Mouse (Mus musculus) midbrain, embryonic 16.5 days (tissue): ENCODE data around the gene Lrba. TPM values are rescaled to one million over a fixed set of nuclear protein-coding genes. Genes with fewer than 3 reads are reported as not detected.
A peak's percentile ranks its signal among the peaks of the same experiment; 100 is the strongest.

ENCODE experiments used
- ATAC-seq: fragments of 200-750 bp; cut with Nextera tagmentation; 2 replicates; pipeline ENCODE4 v1.8.0; 2017; ENCODE audit warnings: moderate TSS enrichment
- H3K27ac ChIP-seq: fragments of 300-500 bp; sonication (generic); 2 replicates; pipeline ENCODE4 v1.5.1; 2014; ENCODE audit warnings: mild to moderate bottlenecking, low read length, mixed read lengths
- H3K27me3 ChIP-seq: fragments of 300-500 bp; sonication (generic); 2 replicates; pipeline ENCODE4 v1.6.1; 2014; ENCODE audit warnings: low read depth, low read length, mixed read lengths; ENCODE audit not compliant: control insufficient read depth, insufficient read depth
- H3K36me3 ChIP-seq: fragments of 300-500 bp; sonication (generic); 2 replicates; pipeline ENCODE4 v1.6.1; 2014; ENCODE audit warnings: mild to moderate bottlenecking, low read length, moderate library complexity, mixed read lengths; ENCODE audit not compliant: control insufficient read depth, insufficient read depth
- H3K4me1 ChIP-seq: fragments of 300-500 bp; sonication (generic); 2 replicates; pipeline ENCODE4 v1.6.1; 2014; ENCODE audit warnings: mild to moderate bottlenecking, low read length, mixed read lengths; ENCODE audit not compliant: control insufficient read depth, insufficient read depth
- H3K4me2 ChIP-seq: fragments of 300-500 bp; sonication (generic); 2 replicates; pipeline ENCODE4 v1.6.1; 2014; ENCODE audit warnings: mild to moderate bottlenecking, low read length, mixed read lengths
- H3K4me3 ChIP-seq: fragments of 300-500 bp; sonication (generic); 2 replicates; pipeline ENCODE4 v1.5.1; 2014; ENCODE audit warnings: low read depth, mild to moderate bottlenecking, low read length, moderate library complexity, mixed read lengths
- H3K9ac ChIP-seq: fragments of 300-500 bp; sonication (generic); 2 replicates; pipeline ENCODE4 v1.6.1; 2014; ENCODE audit warnings: low read depth, low read length, mixed read lengths
- H3K9me3 ChIP-seq: fragments of 300-500 bp; sonication (generic); replicated peaks from 2 replicates; pipeline ENCODE4 v1.6.1; 2014; ENCODE audit warnings: mild to moderate bottlenecking, low read length, mixed read lengths; ENCODE audit not compliant: control insufficient read depth, poor library complexity, severe bottlenecking
- WGBS: fragments of 180-500 bp; shearing (Covaris S2); extraction: QIAGEN DNeasy Blood & Tissue Kit; methylation state at CpG from one replicate; pipeline ENCODE4 v1.1.7; 2014; 5-methylcytosine and 5-hydroxymethylcytosine counted together
- polyA plus RNA-seq: library from polyadenylated mRNA; unstranded; fragments of >200 nt; fragmentation: Nextera tagmentation; extraction: Ambion mirVana; gene quantifications from 2 replicates; pipeline ENCODE4 v1.2.1, GENCODE M21; 2015

Gene Lrba
- polyA plus RNA-seq, 1 experiment from 2014 or later, result 4.5 TPM

- WGBS, result 94% methylated on average over 2 of the region's 2 CpGs
- no peak overlapping the region for H3K4me2 ChIP-seq
- H3K9ac ChIP-seq, result no peak overlapping the region
- no peak overlapping the region for H3K27ac ChIP-seq
- ATAC-seq, result no peak
- H3K27me3 ChIP-seq, result no peaks in the 10 kb centered on the region
- no peaks in the 10 kb centered on the region for H3K36me3 ChIP-seq
- H3K9me3 ChIP-seq, result no peaks in the 10 kb centered on the region
- H3K4me1 ChIP-seq, result no peaks in the 10 kb centered on the region
- no peak overlapping the region for H3K4me3 ChIP-seq
These were observed 294.1 kb downstream of the Lrba start for GRCm38 (mm10) chr3:86518506-86519109.

DNA sequence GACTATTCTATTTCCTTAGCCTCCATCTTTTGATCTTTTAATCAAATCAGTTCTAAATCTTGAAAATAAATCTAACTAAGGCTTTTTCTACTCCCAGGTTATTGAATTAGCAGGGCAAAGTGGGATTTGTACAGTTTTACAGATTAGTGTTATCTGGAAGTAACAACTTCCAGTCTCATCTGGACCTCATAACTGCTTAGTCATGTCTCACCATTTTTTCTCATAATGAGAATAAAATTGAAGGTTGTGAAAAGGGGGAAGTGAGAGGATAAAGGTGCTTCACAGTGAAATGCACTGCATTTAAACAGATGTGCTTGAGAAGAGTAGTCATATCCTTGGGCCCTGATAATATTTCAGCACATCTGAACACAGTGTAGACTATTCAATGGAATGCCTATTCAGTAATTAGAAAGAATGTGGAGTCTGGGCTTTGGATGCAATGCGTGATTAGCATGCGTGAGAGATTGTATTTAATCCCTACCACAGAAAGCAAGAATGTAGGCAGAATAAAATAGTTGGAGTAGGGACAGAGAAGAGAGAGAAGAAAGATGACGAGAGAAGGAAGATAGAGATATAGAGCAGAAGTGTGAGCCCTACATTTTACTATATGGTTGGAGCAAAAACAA, 298.5 kb downstream of the Lrba start:
- Histone ChIP-seq H3K27me3 (no peaks in the 10 kb centered on the region), H3K9me3 (no peaks in the 10 kb centered on the region), H3K36me3 (no peaks in the 10 kb centered on the region), H3K4me2 (no peak overlapping the region), H3K9ac (no peak overlapping the region), H3K4me1 (no peaks in the 10 kb centered on the region), H3K4me3 (no peak overlapping the region), H3K27ac (no peak overlapping the region)
- 40% methylated on average over 3 of the region's 3 CpGs for WGBS
- ATAC-seq, result no peak

- Histone ChIP-seq H3K4me3 (no peak overlapping the region), H3K9me3 (no peaks in the 10 kb centered on the region), H3K36me3 (no peaks in the 10 kb centered on the region), H3K4me2 (no peak overlapping the region), H3K4me1 (no peaks in the 10 kb centered on the region), H3K27me3 (no peaks in the 10 kb centered on the region), H3K27ac (no peak overlapping the region), H3K9ac (no peak overlapping the region)
- WGBS, result 62% methylated on average over 16 of the region's 16 CpGs
- ATAC-seq, result no peak
These were observed 307.2 kb downstream of the Lrba start for GRCm38 (mm10) chr3:86531531-86532269.

DNA sequence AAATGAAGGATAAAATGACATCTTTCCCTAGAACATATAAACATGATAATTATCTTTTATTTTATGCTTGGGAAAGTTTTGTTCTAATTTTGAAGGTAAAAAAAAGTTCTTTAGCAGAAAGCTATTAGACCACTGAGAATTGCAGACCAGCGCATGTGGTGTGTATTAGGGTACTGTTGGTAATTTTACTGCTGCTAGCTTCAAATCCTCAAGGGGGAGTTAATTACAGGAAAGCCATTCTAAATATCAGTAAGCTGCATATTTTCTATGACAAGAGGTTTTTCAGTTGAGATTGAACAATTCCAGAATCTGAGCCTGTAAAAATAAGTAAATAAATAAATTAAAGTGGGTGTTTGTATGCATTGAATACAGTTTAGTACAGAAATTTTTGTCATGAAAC, 312.3 kb downstream of the Lrba start:
- H3K4me2 ChIP-seq, result no peak overlapping the region
- H3K27ac ChIP-seq, result no peak overlapping the region
- WGBS, result 83% methylated on average over 1 of the region's 1 CpGs
- H3K27me3 ChIP-seq, result no peaks in the 10 kb centered on the region
- H3K4me1 ChIP-seq, result peaks cover 9% of the 10 kb centered on the region; the same call in 1 of the 2 replicates
- H3K9ac ChIP-seq, result no peak overlapping the region
- no peaks in the 10 kb centered on the region for H3K9me3 ChIP-seq
- no peak overlapping the region for H3K4me3 ChIP-seq
- H3K36me3 ChIP-seq, result no peaks in the 10 kb centered on the region
- ATAC-seq, result no peak

DNA sequence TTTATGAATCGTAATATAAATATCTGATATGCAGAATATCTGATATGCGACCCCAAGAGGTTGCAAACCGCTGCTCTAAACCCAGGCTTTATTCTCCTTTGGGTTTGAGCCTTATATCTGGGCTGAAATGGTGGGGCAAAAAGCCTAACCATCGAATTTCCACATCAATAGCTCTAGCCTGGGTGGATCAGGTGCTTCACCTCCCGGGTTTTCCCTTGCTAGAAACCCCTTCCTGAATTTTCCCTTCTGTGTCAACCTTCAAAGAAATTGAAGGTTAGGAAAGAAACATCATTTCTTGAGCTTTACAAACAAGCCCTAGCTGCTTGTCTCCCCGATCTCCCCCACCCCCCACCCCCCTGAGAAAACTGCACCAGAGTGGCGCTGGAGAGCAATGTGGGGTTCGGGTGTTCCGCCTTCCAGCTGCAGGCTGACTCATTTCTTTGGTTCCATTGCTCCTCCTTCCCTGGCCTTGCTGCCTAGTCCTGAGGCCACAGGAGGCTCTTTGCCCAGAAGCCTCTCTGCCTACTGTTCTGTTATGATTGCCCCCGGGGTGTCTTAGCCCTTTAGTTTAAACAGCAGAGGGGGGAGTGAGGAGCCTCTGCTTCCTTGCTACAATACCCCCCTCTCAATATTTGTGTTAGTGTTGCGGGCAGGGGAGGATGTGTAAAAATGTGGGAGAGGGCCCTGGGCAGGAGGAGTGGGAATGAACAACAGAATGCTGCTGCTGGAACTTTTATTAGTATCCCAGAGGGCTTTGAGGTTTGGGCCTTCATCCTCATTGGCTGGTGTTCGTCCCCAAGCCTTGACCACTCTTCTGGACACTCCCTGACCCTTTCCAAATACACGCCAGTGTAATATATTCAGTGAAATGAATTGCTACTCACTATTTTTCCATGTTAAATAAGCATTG, 314.4 kb downstream of the Lrba start:
- Histone ChIP-seq H3K9ac (no peak overlapping the region), H3K4me2 (peak overlapping the region; percentile 33), H3K36me3 (no peaks in the 10 kb centered on the region), H3K4me1 (peaks cover 9% of the 10 kb centered on the region; the same call in 1 of the 2 replicates), H3K27me3 (no peaks in the 10 kb centered on the region; the same call in 1 of the 2 replicates), H3K4me3 (no peak overlapping the region), H3K9me3 (no peaks in the 10 kb centered on the region), H3K27ac (peak overlapping the region; percentile 61)
- 15% methylated on average over 13 of the region's 13 CpGs for WGBS
- ATAC-seq, result peak; percentile 73

DNA sequence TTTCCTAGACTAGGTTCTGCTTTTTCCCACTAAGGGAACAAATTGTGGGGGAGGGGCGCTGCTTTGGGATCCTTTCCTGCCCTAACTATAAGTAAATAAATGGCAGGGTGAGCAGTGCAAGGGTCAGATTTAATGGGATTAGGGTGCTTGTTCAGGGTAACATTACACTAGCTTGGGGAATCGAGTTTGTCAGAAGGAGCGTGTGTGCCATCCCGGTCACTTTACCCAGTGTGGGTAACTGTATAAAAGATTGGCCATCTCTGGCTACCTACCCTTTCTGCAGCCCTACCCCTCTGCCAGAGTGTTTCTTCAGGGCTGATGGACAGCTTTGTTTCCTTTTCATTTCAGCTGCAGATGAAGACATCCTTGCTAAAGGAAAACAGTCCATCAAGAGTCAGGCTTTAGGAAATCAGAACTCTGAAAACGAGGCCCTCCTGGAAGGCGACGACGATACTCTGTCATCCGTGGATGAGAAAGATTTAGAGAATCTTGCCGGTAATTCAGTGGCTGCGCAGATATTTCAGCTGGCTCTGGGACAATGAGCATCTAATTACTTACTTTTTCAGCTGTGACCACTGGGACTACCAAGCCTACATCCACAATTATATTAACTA, 315.2 kb downstream of the Lrba start:
- Histone ChIP-seq H3K27ac (peak overlapping the region; percentile 61), H3K9me3 (no peaks in the 10 kb centered on the region), H3K9ac (no peak overlapping the region), H3K4me3 (no peak overlapping the region), H3K27me3 (no peaks in the 10 kb centered on the region; the same call in 1 of the 2 replicates), H3K36me3 (no peaks in the 10 kb centered on the region), H3K4me1 (peaks cover 9% of the 10 kb centered on the region; the same call in 1 of the 2 replicates), H3K4me2 (peak overlapping the region; percentile 11)
- ATAC-seq, result 0 out of 2 replicates have a peak, but pooled peaks have one; percentile 51
- WGBS, result 23% methylated on average over 11 of the region's 11 CpGs

DNA sequence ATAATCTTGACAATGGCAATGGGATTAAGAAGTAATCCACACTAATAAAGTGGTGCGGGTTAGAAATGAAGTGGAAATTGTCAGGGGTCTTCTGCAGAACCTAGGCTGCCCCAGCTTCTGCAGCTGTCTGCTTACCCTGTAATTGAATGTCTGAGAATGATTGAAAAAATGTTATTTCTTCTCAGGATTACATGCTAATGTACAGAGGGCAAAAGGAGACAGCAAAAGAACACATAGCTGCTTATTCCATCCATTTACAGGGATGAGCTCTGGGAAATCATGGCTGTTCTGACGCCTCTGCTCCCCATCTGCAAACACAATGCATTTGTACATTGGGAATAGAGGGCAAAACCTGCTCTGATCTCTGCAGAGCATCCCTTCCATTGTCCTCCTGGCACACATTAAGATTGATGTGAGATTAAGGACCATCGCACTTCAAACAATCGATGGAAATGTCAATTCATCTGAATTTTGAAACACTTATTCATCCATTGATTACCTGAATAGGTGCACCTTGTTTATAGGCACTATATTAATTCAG, 316.7 kb downstream of the Lrba start:
- peaks cover 9% of the 10 kb centered on the region; the same call in 1 of the 2 replicates for H3K4me1 ChIP-seq
- peak overlapping the region; percentile 50; the same call in 1 of the 2 replicates for H3K9ac ChIP-seq
- 0 out of 2 replicates have a peak, but pooled peaks have one; percentile 50 for ATAC-seq
- H3K27me3 ChIP-seq, result no peaks in the 10 kb centered on the region; the same call in 1 of the 2 replicates
- no peak overlapping the region; the same call in 1 of the 2 replicates for H3K4me3 ChIP-seq
- peak overlapping the region; percentile 44 for H3K4me2 ChIP-seq
- H3K9me3 ChIP-seq, result no peaks in the 10 kb centered on the region
- peak overlapping the region; percentile 80 for H3K27ac ChIP-seq
- 37% methylated on average over 4 of the region's 4 CpGs for WGBS
- H3K36me3 ChIP-seq, result no peaks in the 10 kb centered on the region

GRCm38 (mm10) chr3:86541863-86542397, 317.4 kb downstream of the Lrba start:
- Histone ChIP-seq H3K4me2 (peak overlapping the region; percentile 46), H3K4me1 (peaks cover 9% of the 10 kb centered on the region; the same call in 1 of the 2 replicates), H3K27me3 (no peaks in the 10 kb centered on the region; the same call in 1 of the 2 replicates), H3K9me3 (no peaks in the 10 kb centered on the region), H3K36me3 (no peaks in the 10 kb centered on the region), H3K27ac (peak overlapping the region; percentile 61; the same call in 1 of the 2 replicates), H3K4me3 (peak overlapping the region; percentile 20), H3K9ac (no peak overlapping the region)
- ATAC-seq, result no peak
- WGBS, result 63% methylated on average over 1 of the region's 1 CpGs
